Mouse (Mus musculus): ENCODE results near the gene Tifab. TPM values are rescaled to one million over a fixed set of nuclear protein-coding genes. Genes with fewer than 3 reads are reported as not detected.

Tifab gene
- 1.9 and 2.2 TPM in 2 replicates for polyA plus RNA-seq (2014; fragmentation: Nextera tagmentation; extraction: Ambion mirVana)

DNA sequence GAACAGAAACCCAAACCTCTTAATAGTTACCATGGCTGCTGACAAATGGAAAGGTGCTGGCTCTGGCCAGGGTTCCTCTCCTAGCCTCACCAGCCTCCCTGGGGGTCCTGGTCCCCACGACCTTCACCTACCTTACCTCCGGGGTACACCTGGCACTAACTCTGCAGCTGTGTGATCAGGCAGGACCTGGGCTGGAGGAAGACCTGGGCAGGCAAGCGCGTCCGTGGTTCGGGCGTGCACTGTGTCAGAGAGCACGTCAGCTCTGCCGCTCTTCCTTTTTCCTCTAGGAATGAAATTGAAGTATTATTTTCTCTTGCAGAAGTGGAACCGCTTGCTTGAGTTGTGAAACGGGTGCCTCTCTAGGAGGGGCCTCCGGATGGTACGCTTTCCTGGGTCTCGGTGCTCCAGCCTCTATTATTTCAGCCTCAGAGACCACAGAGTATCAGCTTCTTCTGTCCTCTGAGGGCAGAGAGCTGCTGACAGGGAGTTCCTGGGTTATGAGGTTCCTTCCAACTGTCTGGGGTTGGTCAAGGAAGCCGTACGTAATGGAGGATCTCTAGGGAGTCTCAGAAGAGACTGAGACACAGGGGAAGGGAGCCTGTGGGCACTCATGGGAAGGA lies at the start of gene Tifab:
Gene Tifab (minus strand): TSS at position 470 of the 620 bp plus-strand sequence.
- Histone ChIP-seq H3K27ac (ENCODE audit: low read depth, low read length) (no peak within 1 kb of the TSS), H3K9ac (ENCODE audit: low read depth, low read length) (no peak within 1 kb of the TSS), H3K4me2 (no peak within 1 kb of the TSS), H3K9me3 (ENCODE audit: control insufficient read depth, low read length) (no peaks in the 10 kb centered on the region), H3K36me3 (ENCODE audit: control insufficient read depth, insufficient read depth, low read length) (no peaks in the 10 kb centered on the region), H3K27me3 (replicated peaks; ENCODE audit: control insufficient read depth, insufficient read depth, low read length) (no peaks in the 10 kb centered on the region), H3K4me1 (replicated peaks; ENCODE audit: control insufficient read depth, insufficient read depth, low read length) (no peaks in the 10 kb centered on the region), H3K4me3 (ENCODE audit: low read depth, low read length) (0 out of 2 replicates have a peak within 1 kb of the TSS, but pooled peaks have one; percentile 1)
- WGBS = 76% methylated on average over 16 of the region's 16 CpGs
- no peak for DNase-seq (ENCODE audit: low spot score)
- ATAC-seq (replicated peaks; ENCODE audit: low FRiP score) = no peak

DNA sequence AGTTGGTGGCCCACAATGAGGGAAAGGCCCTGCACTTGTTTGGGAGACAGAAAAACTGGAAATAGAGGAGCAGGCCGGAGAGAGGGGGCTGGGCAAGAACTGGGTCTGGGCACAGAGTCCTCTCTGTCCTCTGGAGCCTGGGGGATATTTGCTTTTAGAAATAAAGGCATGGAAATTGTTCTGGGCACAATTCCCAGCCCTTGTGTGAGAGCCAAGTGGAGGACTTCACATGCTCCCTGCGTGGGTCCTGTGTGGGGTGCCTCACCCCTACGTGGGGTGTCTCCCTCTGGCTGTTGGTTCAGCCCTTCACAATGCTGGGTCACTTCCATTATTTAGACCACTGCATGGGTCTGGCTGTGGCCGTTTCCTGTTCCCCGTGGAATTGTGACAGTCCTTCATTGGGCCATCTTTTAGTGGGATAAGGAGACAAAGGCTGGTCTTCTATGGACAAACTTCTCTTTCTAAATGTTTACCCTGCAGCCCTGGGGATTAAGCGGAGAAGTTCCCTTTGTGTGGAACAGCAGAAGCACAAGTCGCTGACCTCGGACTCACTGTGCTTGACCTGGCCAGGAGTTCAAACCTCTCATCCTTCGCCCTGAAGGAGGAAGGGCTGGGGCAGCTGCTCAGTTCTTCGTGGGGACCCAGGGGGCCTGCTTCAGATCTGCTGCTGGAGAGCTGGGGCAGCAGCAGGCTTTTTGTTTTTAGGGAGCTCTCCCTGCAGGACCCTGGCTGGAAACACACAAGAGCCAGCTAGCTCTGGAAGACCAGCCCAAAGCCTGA lies 47.7 kb upstream of the Tifab start:
- Histone ChIP-seq H3K36me3 (ENCODE audit: control insufficient read depth, insufficient read depth, low read length) (no peaks in the 10 kb centered on the region), H3K4me3 (ENCODE audit: low read depth, low read length) (no peak overlapping the region), H3K4me1 (replicated peaks; ENCODE audit: control insufficient read depth, insufficient read depth, low read length) (no peaks in the 10 kb centered on the region), H3K4me2 (no peak overlapping the region), H3K9me3 (ENCODE audit: control insufficient read depth, low read length) (no peaks in the 10 kb centered on the region), H3K9ac (ENCODE audit: low read depth, low read length) (no peak overlapping the region), H3K27ac (ENCODE audit: low read depth, low read length) (no peak overlapping the region), H3K27me3 (replicated peaks; ENCODE audit: control insufficient read depth, insufficient read depth, low read length) (peaks cover 69% of the 10 kb centered on the region)
- no peak for ATAC-seq (replicated peaks; ENCODE audit: low FRiP score)
- WGBS = 29% methylated on average over 10 of the region's 10 CpGs
- DNase-seq (ENCODE audit: low spot score) = no peak

DNA sequence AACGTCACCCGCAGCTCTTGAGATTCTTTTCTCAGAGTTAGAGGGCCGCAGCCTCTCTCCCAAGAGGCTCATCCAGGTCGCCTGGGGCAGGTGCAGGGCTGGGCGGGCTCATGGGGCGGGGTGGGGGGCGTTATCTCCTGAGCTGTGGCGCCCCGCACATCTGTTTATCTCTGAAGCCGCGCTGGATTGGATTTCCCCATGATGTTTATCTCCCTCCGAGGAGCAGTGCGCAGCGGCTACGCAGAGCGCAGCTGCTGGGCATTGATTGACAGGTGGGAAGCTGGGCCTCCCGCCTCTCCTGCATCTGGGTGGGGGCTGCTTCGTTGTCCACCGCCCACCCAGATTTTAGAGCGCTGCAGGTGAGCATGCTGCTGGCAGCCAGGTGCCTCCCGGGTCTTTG lies 44.9 kb upstream of the Tifab start:
- no peak overlapping the region for H3K4me2 ChIP-seq
- peaks cover 78% of the 10 kb centered on the region for H3K27me3 ChIP-seq (replicated peaks; ENCODE audit: control insufficient read depth, insufficient read depth, low read length)
- H3K4me1 ChIP-seq (replicated peaks; ENCODE audit: control insufficient read depth, insufficient read depth, low read length) = no peaks in the 10 kb centered on the region
- no peaks in the 10 kb centered on the region for H3K9me3 ChIP-seq (ENCODE audit: control insufficient read depth, low read length)
- H3K4me3 ChIP-seq (ENCODE audit: low read depth, low read length) = no peak overlapping the region
- H3K36me3 ChIP-seq (ENCODE audit: control insufficient read depth, insufficient read depth, low read length) = no peaks in the 10 kb centered on the region
- no peak overlapping the region for H3K9ac ChIP-seq (ENCODE audit: low read depth, low read length)
- no peak overlapping the region for H3K27ac ChIP-seq (ENCODE audit: low read depth, low read length)
- ATAC-seq (replicated peaks; ENCODE audit: low FRiP score) (no peak), DNase-seq (ENCODE audit: low spot score) (no peak)
- WGBS = 2% methylated on average over 21 of the region's 21 CpGs

DNA sequence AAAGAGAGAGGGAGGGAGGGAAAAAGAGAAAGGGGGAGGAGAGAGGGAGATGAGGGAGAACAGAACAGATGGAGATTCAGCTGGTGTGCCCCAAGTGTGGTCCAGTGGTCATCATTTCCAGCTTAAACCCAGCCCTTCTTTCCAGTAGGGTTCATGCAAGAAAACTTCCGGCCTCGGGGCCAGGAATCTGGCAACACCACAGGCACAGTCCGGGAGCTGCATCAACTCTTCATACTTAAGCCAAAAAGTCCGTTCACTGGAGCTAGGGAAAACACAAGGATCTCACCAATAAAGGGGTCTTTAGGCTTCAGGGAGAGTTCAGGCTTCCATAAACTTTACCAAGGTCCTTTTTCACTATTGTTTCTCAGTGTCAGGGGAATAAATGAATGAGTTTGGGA lies 44.2 kb upstream of the Tifab start:
- Histone ChIP-seq H3K9me3 (ENCODE audit: control insufficient read depth, low read length) (no peaks in the 10 kb centered on the region), H3K4me3 (ENCODE audit: low read depth, low read length) (no peak overlapping the region), H3K9ac (ENCODE audit: low read depth, low read length) (no peak overlapping the region), H3K4me1 (replicated peaks; ENCODE audit: control insufficient read depth, insufficient read depth, low read length) (no peaks in the 10 kb centered on the region), H3K27ac (ENCODE audit: low read depth, low read length) (no peak overlapping the region), H3K4me2 (no peak overlapping the region), H3K36me3 (ENCODE audit: control insufficient read depth, insufficient read depth, low read length) (no peaks in the 10 kb centered on the region), H3K27me3 (replicated peaks; ENCODE audit: control insufficient read depth, insufficient read depth, low read length) (peaks cover 72% of the 10 kb centered on the region)
- ATAC-seq (replicated peaks; ENCODE audit: low FRiP score) = no peak
- WGBS = 9% methylated on average over 4 of the region's 4 CpGs
- no peak for DNase-seq (ENCODE audit: low spot score)

DNA sequence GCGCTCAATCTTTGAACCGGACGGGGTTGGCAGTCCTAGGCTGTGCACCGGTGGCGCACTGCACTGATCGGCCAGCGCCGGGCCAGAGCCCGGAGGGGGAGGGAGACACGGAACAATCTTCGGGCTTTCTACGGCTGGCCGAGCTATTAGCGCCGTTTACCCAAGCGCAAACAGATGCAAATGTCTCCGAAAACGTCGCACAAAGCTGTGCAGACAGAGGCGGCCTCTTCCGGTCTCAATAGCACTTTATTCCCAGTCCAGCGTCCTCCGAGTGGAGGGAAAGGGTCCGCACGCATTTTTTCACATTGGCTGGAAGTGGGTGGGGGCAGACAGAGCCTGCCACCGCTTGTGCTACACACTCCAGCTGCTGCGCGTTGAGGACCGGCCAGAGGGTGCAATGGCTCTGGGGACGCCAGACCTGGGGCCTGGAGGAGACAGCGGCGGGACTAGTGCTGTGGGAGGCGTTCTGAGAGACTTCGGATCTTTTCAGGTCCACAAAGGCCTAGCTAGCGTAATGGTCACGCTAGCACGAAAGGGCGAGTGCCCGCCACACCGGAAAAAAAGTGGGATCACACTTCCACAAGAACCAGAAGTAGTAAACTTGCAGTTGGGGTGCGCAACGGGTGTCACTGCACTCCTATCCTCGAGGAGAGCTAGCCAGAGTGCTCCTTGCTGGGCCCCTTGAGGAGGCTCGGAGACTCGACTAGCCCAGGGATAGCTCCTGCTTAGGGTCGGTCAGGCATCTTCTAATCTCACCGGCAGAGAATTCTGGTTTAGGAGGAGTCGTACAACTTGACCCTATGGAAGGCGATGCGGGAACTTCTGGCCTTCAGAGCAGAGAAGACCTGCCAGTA lies 43.5 kb upstream of the Tifab start:
- DNase-seq (ENCODE audit: low spot score) (no peak), ATAC-seq (replicated peaks; ENCODE audit: low FRiP score) (no peak)
- H3K4me3 ChIP-seq (ENCODE audit: low read depth, low read length) = peak overlapping the region; percentile 39
- peak overlapping the region; percentile 63 for H3K4me2 ChIP-seq
- 3% methylated on average over 50 of the region's 50 CpGs for WGBS
- H3K27ac ChIP-seq (ENCODE audit: low read depth, low read length) = no peak overlapping the region
- H3K36me3 ChIP-seq (ENCODE audit: control insufficient read depth, insufficient read depth, low read length) = no peaks in the 10 kb centered on the region
- H3K4me1 ChIP-seq (replicated peaks; ENCODE audit: control insufficient read depth, insufficient read depth, low read length) = no peaks in the 10 kb centered on the region
- H3K9me3 ChIP-seq (ENCODE audit: control insufficient read depth, low read length) = no peaks in the 10 kb centered on the region
- no peak overlapping the region for H3K9ac ChIP-seq (ENCODE audit: low read depth, low read length)
- H3K27me3 ChIP-seq (replicated peaks; ENCODE audit: control insufficient read depth, insufficient read depth, low read length) = peaks cover 69% of the 10 kb centered on the region

DNA sequence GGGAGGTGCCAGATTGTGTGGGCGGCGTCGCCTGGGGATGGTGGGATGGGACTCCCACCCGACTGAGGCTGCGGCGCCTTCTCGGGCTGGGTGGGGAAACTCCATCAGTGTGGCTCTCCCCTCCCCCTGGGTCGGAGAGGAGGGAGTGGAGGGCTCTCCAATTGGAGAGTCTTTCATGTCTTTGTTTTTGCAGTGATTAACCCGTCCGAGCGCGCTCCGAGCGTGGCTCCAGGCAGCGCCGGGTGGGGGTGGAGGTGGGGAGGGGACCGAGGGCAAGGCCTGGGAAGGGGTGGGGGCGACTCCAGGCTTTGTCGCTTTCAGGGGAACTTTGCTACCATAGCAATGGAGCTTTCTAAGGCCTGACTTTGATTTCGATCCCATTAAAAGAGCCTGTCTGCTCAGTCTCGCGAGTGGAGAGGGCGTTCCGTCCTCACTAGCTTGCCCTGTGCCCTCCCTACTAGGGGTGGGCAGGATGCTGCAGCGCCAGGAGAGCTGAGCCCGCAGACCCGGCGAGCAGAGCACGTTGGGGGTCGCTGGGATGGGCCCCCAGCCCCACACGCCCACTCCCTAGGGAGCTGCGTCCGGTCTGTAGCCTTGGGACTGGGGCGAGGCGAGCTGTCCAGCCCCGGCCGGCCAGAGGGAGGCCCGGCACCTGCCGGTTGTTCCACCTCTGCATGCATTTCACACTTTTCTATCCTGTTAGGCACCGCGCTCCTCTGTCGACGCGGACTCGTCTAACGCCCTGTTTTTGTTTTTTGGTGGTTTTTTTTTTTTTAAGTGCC lies 42.6 kb upstream of the Tifab start:
- DNase-seq (ENCODE audit: low spot score) (no peak), ATAC-seq (replicated peaks; ENCODE audit: low FRiP score) (no peak)
- Histone ChIP-seq H3K4me1 (replicated peaks; ENCODE audit: control insufficient read depth, insufficient read depth, low read length) (no peaks in the 10 kb centered on the region), H3K9ac (ENCODE audit: low read depth, low read length) (0 out of 2 replicates have a peak overlapping the region, but pooled peaks have one; percentile 30), H3K9me3 (ENCODE audit: control insufficient read depth, low read length) (no peaks in the 10 kb centered on the region), H3K27me3 (replicated peaks; ENCODE audit: control insufficient read depth, insufficient read depth, low read length) (peaks cover 68% of the 10 kb centered on the region), H3K27ac (ENCODE audit: low read depth, low read length) (no peak overlapping the region), H3K36me3 (ENCODE audit: control insufficient read depth, insufficient read depth, low read length) (no peaks in the 10 kb centered on the region), H3K4me2 (peak overlapping the region; percentile 63), H3K4me3 (ENCODE audit: low read depth, low read length) (peak overlapping the region; percentile 39)
- WGBS = 2% methylated on average over 46 of the region's 46 CpGs

DNA sequence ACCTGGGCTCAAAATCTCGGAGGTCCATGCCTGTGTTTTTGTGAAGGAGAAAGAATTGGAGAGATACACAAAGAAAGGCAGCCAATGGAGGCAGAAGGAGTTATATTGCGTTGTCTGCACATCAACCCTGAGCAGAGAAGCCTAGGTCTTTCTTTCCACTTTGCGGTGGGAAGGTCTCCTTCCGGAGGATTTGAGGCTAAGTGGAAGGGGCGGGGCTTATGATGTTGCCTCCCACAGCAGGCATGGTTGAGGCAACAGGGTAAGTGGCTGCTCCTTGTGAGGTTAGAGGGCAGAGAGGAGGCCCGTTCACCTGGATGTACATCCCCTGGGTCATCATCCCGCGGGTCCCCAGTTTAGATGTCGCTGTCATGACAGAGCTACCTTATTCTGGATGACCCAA lies 40.6 kb upstream of the Tifab start:
- Histone ChIP-seq H3K9me3 (ENCODE audit: control insufficient read depth, low read length) (no peaks in the 10 kb centered on the region), H3K9ac (ENCODE audit: low read depth, low read length) (no peak overlapping the region), H3K4me2 (no peak overlapping the region), H3K4me3 (ENCODE audit: low read depth, low read length) (no peak overlapping the region), H3K27me3 (replicated peaks; ENCODE audit: control insufficient read depth, insufficient read depth, low read length) (peaks cover 51% of the 10 kb centered on the region), H3K36me3 (ENCODE audit: control insufficient read depth, insufficient read depth, low read length) (no peaks in the 10 kb centered on the region), H3K27ac (ENCODE audit: low read depth, low read length) (no peak overlapping the region), H3K4me1 (replicated peaks; ENCODE audit: control insufficient read depth, insufficient read depth, low read length) (no peaks in the 10 kb centered on the region)
- ATAC-seq (replicated peaks; ENCODE audit: low FRiP score) = no peak
- 53% methylated on average over 9 of the region's 9 CpGs for WGBS
- no peak for DNase-seq (ENCODE audit: low spot score)

DNA sequence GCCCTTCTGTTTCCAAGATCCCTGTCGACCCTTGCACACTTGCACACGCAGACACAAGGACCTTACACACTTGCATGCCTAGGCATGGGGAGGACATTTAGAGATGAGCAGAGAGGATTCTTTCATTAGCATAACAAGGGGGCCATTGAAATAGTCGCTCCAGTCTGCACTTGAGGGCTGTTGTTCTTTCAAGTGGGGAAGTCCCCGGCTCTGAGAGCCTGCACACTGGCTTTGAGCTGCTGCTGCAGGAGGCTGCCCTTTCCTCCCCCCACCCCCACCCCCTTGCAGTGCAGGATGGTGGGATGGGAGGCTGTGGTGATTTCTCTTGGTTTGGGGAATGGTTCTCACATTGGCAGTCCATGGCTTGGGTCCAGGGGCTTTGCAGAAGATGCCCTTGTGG lies 37.4 kb upstream of the Tifab start:
- Histone ChIP-seq H3K27ac (ENCODE audit: low read depth, low read length) (no peak overlapping the region), H3K4me3 (ENCODE audit: low read depth, low read length) (no peak overlapping the region), H3K36me3 (ENCODE audit: control insufficient read depth, insufficient read depth, low read length) (no peaks in the 10 kb centered on the region), H3K27me3 (replicated peaks; ENCODE audit: control insufficient read depth, insufficient read depth, low read length) (peaks cover 20% of the 10 kb centered on the region), H3K9me3 (ENCODE audit: control insufficient read depth, low read length) (no peaks in the 10 kb centered on the region), H3K4me2 (no peak overlapping the region), H3K4me1 (replicated peaks; ENCODE audit: control insufficient read depth, insufficient read depth, low read length) (no peaks in the 10 kb centered on the region), H3K9ac (ENCODE audit: low read depth, low read length) (no peak overlapping the region)
- ATAC-seq (replicated peaks; ENCODE audit: low FRiP score) (no peak), DNase-seq (ENCODE audit: low spot score) (no peak)
- WGBS = 32% methylated on average over 4 of the region's 4 CpGs

Measured in liver, embryonic 11.5 days (tissue).